Mouse (Mus musculus): ENCODE data around the gene Usb1. TPM values are rescaled to one million over a fixed set of nuclear protein-coding genes. Genes with fewer than 3 reads are reported as not detected.
A peak's percentile ranks its signal among the peaks of the same experiment; 100 is the strongest.

Gene Usb1
- polyA plus RNA-seq, 1 experiment from 2014 or later: 61.7 TPM

GRCm38 (mm10) chr8:95313857-95314256 lies 18.2 kb upstream of the Usb1 start:
- no peaks in the 10 kb centered on the region for H3K36me3 ChIP-seq (ENCODE audit: insufficient read depth, low read length)
- H3K9ac ChIP-seq (replicated peaks; ENCODE audit: low read length): no peak overlapping the region
- no peaks in the 10 kb centered on the region for H3K27me3 ChIP-seq (ENCODE audit: insufficient read depth, low read length)
- H3K4me3 ChIP-seq (ENCODE audit: low read length): no peak overlapping the region
- no peak for ATAC-seq (ENCODE audit: low FRiP score, low TSS enrichment)
- H3K4me2 ChIP-seq (replicated peaks; ENCODE audit: low read depth, low read length): no peak overlapping the region
- H3K9me3 ChIP-seq (ENCODE audit: low read length): no peaks in the 10 kb centered on the region
- H3K4me1 ChIP-seq (ENCODE audit: insufficient read depth, low read length): 0 out of 2 replicates have a peak, but pooled peaks cover 4% of the 10 kb centered on the region
- H3K27ac ChIP-seq (ENCODE audit: low read length): no peak overlapping the region
- 85% methylated on average over 6 of the region's 6 CpGs for WGBS

- 79% methylated on average over 2 of the region's 2 CpGs for WGBS
- no peak overlapping the region for H3K4me3 ChIP-seq (ENCODE audit: low read length)
- ATAC-seq (ENCODE audit: low FRiP score, low TSS enrichment): no peak
These were observed 17.4 kb upstream of the Usb1 start for GRCm38 (mm10) chr8:95314707-95315106.

GRCm38 (mm10) chr8:95315350-95315749 lies 16.7 kb upstream of the Usb1 start:
- ATAC-seq (ENCODE audit: low FRiP score, low TSS enrichment): peak; percentile 40; the same call in 1 of the 2 replicates
- Histone ChIP-seq H3K36me3 (ENCODE audit: insufficient read depth, low read length) (no peaks in the 10 kb centered on the region), H3K4me1 (ENCODE audit: insufficient read depth, low read length) (peaks cover 12% of the 10 kb centered on the region), H3K4me3 (ENCODE audit: low read length) (no peak overlapping the region), H3K27ac (ENCODE audit: low read length) (no peak overlapping the region), H3K9me3 (ENCODE audit: low read length) (no peaks in the 10 kb centered on the region), H3K27me3 (ENCODE audit: insufficient read depth, low read length) (no peaks in the 10 kb centered on the region; the same call in 1 of the 2 replicates), H3K4me2 (replicated peaks; ENCODE audit: low read depth, low read length) (no peak overlapping the region), H3K9ac (replicated peaks; ENCODE audit: low read length) (no peak overlapping the region)
- 76% methylated on average over 1 of the region's 1 CpGs for WGBS

More at GRCm38 (mm10) chr8:95314707-95315106, 17.4 kb upstream of the Usb1 start:
- Histone ChIP-seq H3K4me2 (replicated peaks; ENCODE audit: low read depth, low read length) (no peak overlapping the region), H3K9me3 (ENCODE audit: low read length) (no peaks in the 10 kb centered on the region), H3K9ac (replicated peaks; ENCODE audit: low read length) (no peak overlapping the region), H3K27ac (ENCODE audit: low read length) (no peak overlapping the region), H3K27me3 (ENCODE audit: insufficient read depth, low read length) (no peaks in the 10 kb centered on the region; the same call in 1 of the 2 replicates), H3K4me1 (ENCODE audit: insufficient read depth, low read length) (peaks cover 5% of the 10 kb centered on the region; the same call in 1 of the 2 replicates), H3K36me3 (ENCODE audit: insufficient read depth, low read length) (no peaks in the 10 kb centered on the region)

GRCm38 (mm10) chr8:95320224-95321139 lies 11.6 kb upstream of the Usb1 start:
- peak overlapping the region; percentile 64 for H3K9ac ChIP-seq (replicated peaks; ENCODE audit: low read length)
- peaks cover 18% of the 10 kb centered on the region for H3K4me1 ChIP-seq (ENCODE audit: insufficient read depth, low read length)
- 1% methylated on average over 41 of the region's 41 CpGs for WGBS
- ATAC-seq (ENCODE audit: low FRiP score, low TSS enrichment): peak; percentile 90
- no peaks in the 10 kb centered on the region for H3K9me3 ChIP-seq (ENCODE audit: low read length)
- H3K4me2 ChIP-seq (replicated peaks; ENCODE audit: low read depth, low read length): peak overlapping the region; percentile 99
- H3K4me3 ChIP-seq (ENCODE audit: low read length): peak overlapping the region; percentile 52
- peaks cover 14% of the 10 kb centered on the region; the same call in 1 of the 2 replicates for H3K36me3 ChIP-seq (ENCODE audit: insufficient read depth, low read length)
- no peak overlapping the region for H3K27ac ChIP-seq (ENCODE audit: low read length)
- H3K27me3 ChIP-seq (ENCODE audit: insufficient read depth, low read length): no peaks in the 10 kb centered on the region; the same call in 1 of the 2 replicates

GRCm38 (mm10) chr8:95323201-95323600 lies 8.9 kb upstream of the Usb1 start:
- Histone ChIP-seq H3K36me3 (ENCODE audit: insufficient read depth, low read length) (peaks cover 39% of the 10 kb centered on the region), H3K9me3 (ENCODE audit: low read length) (no peaks in the 10 kb centered on the region), H3K4me3 (ENCODE audit: low read length) (no peak overlapping the region), H3K27me3 (ENCODE audit: insufficient read depth, low read length) (no peaks in the 10 kb centered on the region; the same call in 1 of the 2 replicates), H3K4me1 (ENCODE audit: insufficient read depth, low read length) (peaks cover 16% of the 10 kb centered on the region), H3K9ac (replicated peaks; ENCODE audit: low read length) (no peak overlapping the region), H3K4me2 (replicated peaks; ENCODE audit: low read depth, low read length) (no peak overlapping the region), H3K27ac (ENCODE audit: low read length) (no peak overlapping the region)
- no peak for ATAC-seq (ENCODE audit: low FRiP score, low TSS enrichment)
- WGBS: 69% methylated on average over 3 of the region's 3 CpGs

- Histone ChIP-seq H3K4me3 (ENCODE audit: low read length) (no peak overlapping the region), H3K4me1 (ENCODE audit: insufficient read depth, low read length) (peaks cover 17% of the 10 kb centered on the region), H3K4me2 (replicated peaks; ENCODE audit: low read depth, low read length) (no peak overlapping the region), H3K9me3 (ENCODE audit: low read length) (no peaks in the 10 kb centered on the region), H3K27ac (ENCODE audit: low read length) (no peak overlapping the region), H3K9ac (replicated peaks; ENCODE audit: low read length) (no peak overlapping the region), H3K27me3 (ENCODE audit: insufficient read depth, low read length) (no peaks in the 10 kb centered on the region; the same call in 1 of the 2 replicates), H3K36me3 (ENCODE audit: insufficient read depth, low read length) (peaks cover 53% of the 10 kb centered on the region)
- 64% methylated on average over 5 of the region's 5 CpGs for WGBS
- ATAC-seq (ENCODE audit: low FRiP score, low TSS enrichment): no peak
These were observed 7.4 kb upstream of the Usb1 start for GRCm38 (mm10) chr8:95324646-95325045.

- no peak overlapping the region for H3K4me2 ChIP-seq (replicated peaks; ENCODE audit: low read depth, low read length)
- H3K9me3 ChIP-seq (ENCODE audit: low read length): no peaks in the 10 kb centered on the region
- no peak overlapping the region for H3K27ac ChIP-seq (ENCODE audit: low read length)
- no peak for ATAC-seq (ENCODE audit: low FRiP score, low TSS enrichment)
- no peaks in the 10 kb centered on the region for H3K27me3 ChIP-seq (ENCODE audit: insufficient read depth, low read length)
- peaks cover 55% of the 10 kb centered on the region for H3K36me3 ChIP-seq (ENCODE audit: insufficient read depth, low read length)
- H3K9ac ChIP-seq (replicated peaks; ENCODE audit: low read length): no peak overlapping the region
- peaks cover 13% of the 10 kb centered on the region for H3K4me1 ChIP-seq (ENCODE audit: insufficient read depth, low read length)
- no peak overlapping the region for H3K4me3 ChIP-seq (ENCODE audit: low read length)
- WGBS: 86% methylated on average over 5 of the region's 5 CpGs
These were observed 5.3 kb upstream of the Usb1 start for GRCm38 (mm10) chr8:95326822-95327221.

- no peak overlapping the region for H3K4me3 ChIP-seq (ENCODE audit: low read length)
- no peak for ATAC-seq (ENCODE audit: low FRiP score, low TSS enrichment)
- no peak overlapping the region for H3K4me2 ChIP-seq (replicated peaks; ENCODE audit: low read depth, low read length)
- H3K27me3 ChIP-seq (ENCODE audit: insufficient read depth, low read length): no peaks in the 10 kb centered on the region
- no peak overlapping the region for H3K27ac ChIP-seq (ENCODE audit: low read length)
- H3K9ac ChIP-seq (replicated peaks; ENCODE audit: low read length): no peak overlapping the region
- 89% methylated on average over 46 of the region's 46 CpGs for WGBS
- H3K9me3 ChIP-seq (ENCODE audit: low read length): no peaks in the 10 kb centered on the region
- peaks cover 55% of the 10 kb centered on the region for H3K36me3 ChIP-seq (ENCODE audit: insufficient read depth, low read length)
- peaks cover 17% of the 10 kb centered on the region for H3K4me1 ChIP-seq (ENCODE audit: insufficient read depth, low read length)
These were observed 4.1 kb upstream of the Usb1 start for GRCm38 (mm10) chr8:95327866-95328465.

GRCm38 (mm10) chr8:95330367-95330766 lies 1.7 kb upstream of the Usb1 start:
- peak overlapping the region; percentile 69 for H3K4me3 ChIP-seq (ENCODE audit: low read length)
- no peaks in the 10 kb centered on the region for H3K27me3 ChIP-seq (ENCODE audit: insufficient read depth, low read length)
- no peak for ATAC-seq (ENCODE audit: low FRiP score, low TSS enrichment)
- peaks cover 21% of the 10 kb centered on the region for H3K4me1 ChIP-seq (ENCODE audit: insufficient read depth, low read length)
- H3K36me3 ChIP-seq (ENCODE audit: insufficient read depth, low read length): peaks cover 55% of the 10 kb centered on the region
- peak overlapping the region; percentile 78 for H3K9ac ChIP-seq (replicated peaks; ENCODE audit: low read length)
- H3K4me2 ChIP-seq (replicated peaks; ENCODE audit: low read depth, low read length): peak overlapping the region; percentile 74
- H3K27ac ChIP-seq (ENCODE audit: low read length): no peak overlapping the region
- no peaks in the 10 kb centered on the region for H3K9me3 ChIP-seq (ENCODE audit: low read length)
- 68% methylated on average over 1 of the region's 1 CpGs for WGBS
